Mouse (Mus musculus) intestine, embryonic 14.5 days (tissue): ENCODE results near the gene Adamts15. TPM values are rescaled to one million over a fixed set of nuclear protein-coding genes. Genes with fewer than 3 reads are reported as not detected.

Experiments
- ATAC-seq: fragments of 200-750 bp; cut with Nextera tagmentation; replicated peaks from 2 replicates; pipeline ENCODE4 v1.8.0; 2017; ENCODE audit warnings: low read depth, moderate number of reproducible peaks, moderate TSS enrichment, moderate library complexity; ENCODE audit not compliant: low FRiP score, low TSS enrichment
- DNase-seq: peaks from one replicate; pipeline ENCODE4 v3.0.0-alpha.2; 2018; ENCODE audit warnings: low spot score
- H3K27ac ChIP-seq: fragments of 300-500 bp; sonication (generic); 2 replicates; pipeline ENCODE4 v1.5.1; 2014; ENCODE audit warnings: low read depth, mild to moderate bottlenecking, control low read depth
- H3K27me3 ChIP-seq: fragments of 300-500 bp; sonication (generic); replicated peaks from 2 replicates; pipeline ENCODE4 v1.6.1; 2014; ENCODE audit warnings: low read length, control low read depth; ENCODE audit not compliant: control insufficient read depth, insufficient read depth
- H3K36me3 ChIP-seq: fragments of 300-500 bp; sonication (generic); 2 replicates; pipeline ENCODE4 v1.6.1; 2014; ENCODE audit warnings: low read length, control low read depth; ENCODE audit not compliant: control insufficient read depth, insufficient read depth
- H3K4me1 ChIP-seq: fragments of 300-500 bp; sonication (generic); replicated peaks from 2 replicates; pipeline ENCODE4 v1.6.1; 2014; ENCODE audit warnings: low read length, control low read depth, mixed read lengths; ENCODE audit not compliant: control insufficient read depth, insufficient read depth
- H3K4me2 ChIP-seq: fragments of 300-500 bp; sonication (generic); 2 replicates; pipeline ENCODE4 v1.6.1; 2014; ENCODE audit warnings: low read length
- H3K4me3 ChIP-seq: fragments of 300-500 bp; sonication (generic); 2 replicates; pipeline ENCODE4 v1.5.1; 2014; ENCODE audit warnings: low read depth, low read length, control low read depth, mixed read lengths
- H3K9ac ChIP-seq: fragments of 300-500 bp; sonication (generic); 2 replicates; pipeline ENCODE4 v1.6.1; 2014; ENCODE audit warnings: mild to moderate bottlenecking, low read length
- H3K9me3 ChIP-seq: fragments of 300-500 bp; sonication (generic); 2 replicates; pipeline ENCODE4 v1.6.1; 2016; ENCODE audit warnings: low read length, control low read depth; ENCODE audit not compliant: control insufficient read depth
- WGBS: fragments of 180-500 bp; shearing (Covaris S2); extraction: QIAGEN DNeasy Blood & Tissue Kit; methylation state at CpG from one replicate; pipeline ENCODE4 v1.1.7; 2014; 5-methylcytosine and 5-hydroxymethylcytosine counted together
- polyA plus RNA-seq: library from polyadenylated mRNA; unstranded; fragments of >200 nt; fragmentation: Nextera tagmentation; extraction: Ambion mirVana; gene quantifications from 2 replicates; pipeline ENCODE4 v1.2.1, GENCODE M21; 2014

The Adamts15 gene
- polyA plus RNA-seq, 1 experiment from 2014 or later, result 7.3 TPM

- WGBS, result 60% methylated on average over 3 of the region's 3 CpGs
- H3K27me3 ChIP-seq, result no peaks in the 10 kb centered on the region
- DNase-seq, result no peak
These were observed 36.0 kb downstream of the Adamts15 start for GRCm38 (mm10) chr9:30886276-30886675.

GRCm38 (mm10) chr9:30880553-30880952, 41.7 kb downstream of the Adamts15 start:
- no peak overlapping the region for H3K4me3 ChIP-seq
- H3K4me2 ChIP-seq, result no peak overlapping the region
- no peaks in the 10 kb centered on the region; the same call in 1 of the 2 replicates for H3K27me3 ChIP-seq
- peaks cover 5% of the 10 kb centered on the region; the same call in 1 of the 2 replicates for H3K4me1 ChIP-seq
- no peak overlapping the region for H3K9ac ChIP-seq
- no peaks in the 10 kb centered on the region for H3K36me3 ChIP-seq
- 75% methylated on average over 9 of the region's 9 CpGs for WGBS
- no peaks in the 10 kb centered on the region for H3K9me3 ChIP-seq
- ATAC-seq (no peak), DNase-seq (no peak)
- no peak overlapping the region for H3K27ac ChIP-seq

More at GRCm38 (mm10) chr9:30886276-30886675, 36.0 kb downstream of the Adamts15 start:
- Histone ChIP-seq H3K4me2 (no peak overlapping the region), H3K27ac (no peak overlapping the region), H3K9ac (no peak overlapping the region), H3K4me1 (no peaks in the 10 kb centered on the region), H3K36me3 (no peaks in the 10 kb centered on the region), H3K9me3 (no peaks in the 10 kb centered on the region), H3K4me3 (no peak overlapping the region)
- ATAC-seq, result no peak

GRCm38 (mm10) chr9:30879947-30880273, 42.3 kb downstream of the Adamts15 start:
- Histone ChIP-seq H3K9ac (no peak overlapping the region), H3K4me1 (peaks cover 5% of the 10 kb centered on the region; the same call in 1 of the 2 replicates), H3K9me3 (no peaks in the 10 kb centered on the region), H3K27ac (no peak overlapping the region), H3K4me2 (no peak overlapping the region), H3K4me3 (no peak overlapping the region), H3K27me3 (no peaks in the 10 kb centered on the region; the same call in 1 of the 2 replicates), H3K36me3 (no peaks in the 10 kb centered on the region)
- no peak for ATAC-seq
- 64% methylated on average over 2 of the region's 2 CpGs for WGBS
- DNase-seq, result no peak

- H3K4me1 ChIP-seq, result peaks cover 5% of the 10 kb centered on the region; the same call in 1 of the 2 replicates
- no peak overlapping the region for H3K4me3 ChIP-seq
- no peak for DNase-seq
- no peaks in the 10 kb centered on the region for H3K9me3 ChIP-seq
- H3K27ac ChIP-seq, result no peak overlapping the region
- H3K27me3 ChIP-seq, result no peaks in the 10 kb centered on the region; the same call in 1 of the 2 replicates
- H3K36me3 ChIP-seq, result no peaks in the 10 kb centered on the region
- no peak overlapping the region for H3K4me2 ChIP-seq
- H3K9ac ChIP-seq, result no peak overlapping the region
- ATAC-seq, result no peak
- WGBS, result 72% methylated on average over 7 of the region's 7 CpGs
These were observed 42.9 kb downstream of the Adamts15 start for GRCm38 (mm10) chr9:30879248-30879946.

GRCm38 (mm10) chr9:30876552-30876951, 45.7 kb downstream of the Adamts15 start:
- no peaks in the 10 kb centered on the region; the same call in 1 of the 2 replicates for H3K27me3 ChIP-seq
- H3K27ac ChIP-seq, result no peak overlapping the region
- H3K4me2 ChIP-seq, result no peak overlapping the region
- no peak overlapping the region for H3K4me3 ChIP-seq
- H3K36me3 ChIP-seq, result no peaks in the 10 kb centered on the region
- no peaks in the 10 kb centered on the region for H3K9me3 ChIP-seq
- DNase-seq (no peak), ATAC-seq (no peak)
- no peak overlapping the region for H3K9ac ChIP-seq
- WGBS, result 51% methylated on average over 3 of the region's 3 CpGs
- peaks cover 5% of the 10 kb centered on the region; the same call in 1 of the 2 replicates for H3K4me1 ChIP-seq

GRCm38 (mm10) chr9:30855837-30856236, 66.4 kb downstream of the Adamts15 start:
- H3K4me2 ChIP-seq, result no peak overlapping the region
- H3K4me1 ChIP-seq, result no peaks in the 10 kb centered on the region
- no peaks in the 10 kb centered on the region for H3K9me3 ChIP-seq
- H3K9ac ChIP-seq, result no peak overlapping the region
- no peaks in the 10 kb centered on the region for H3K36me3 ChIP-seq
- H3K27ac ChIP-seq, result no peak overlapping the region
- DNase-seq (no peak), ATAC-seq (no peak)
- H3K27me3 ChIP-seq, result no peaks in the 10 kb centered on the region
- WGBS, result 76% methylated on average over 2 of the region's 2 CpGs
- no peak overlapping the region for H3K4me3 ChIP-seq

GRCm38 (mm10) chr9:30851841-30852240, 70.4 kb downstream of the Adamts15 start:
- no peaks in the 10 kb centered on the region for H3K36me3 ChIP-seq
- DNase-seq (no peak), ATAC-seq (no peak)
- H3K9ac ChIP-seq, result no peak overlapping the region
- H3K4me3 ChIP-seq, result no peak overlapping the region
- WGBS, result 91% methylated on average over 2 of the region's 2 CpGs
- H3K27ac ChIP-seq, result no peak overlapping the region
- no peaks in the 10 kb centered on the region for H3K27me3 ChIP-seq
- no peak overlapping the region for H3K4me2 ChIP-seq
- no peaks in the 10 kb centered on the region for H3K9me3 ChIP-seq
- H3K4me1 ChIP-seq, result no peaks in the 10 kb centered on the region

GRCm38 (mm10) chr9:30849951-30850350, 72.3 kb downstream of the Adamts15 start:
- DNase-seq, result no peak
- no peaks in the 10 kb centered on the region for H3K4me1 ChIP-seq
- no peak overlapping the region for H3K27ac ChIP-seq
- H3K9ac ChIP-seq, result no peak overlapping the region
- H3K9me3 ChIP-seq, result no peaks in the 10 kb centered on the region
- no peak for ATAC-seq
- H3K4me3 ChIP-seq, result no peak overlapping the region
- no peaks in the 10 kb centered on the region for H3K36me3 ChIP-seq
- WGBS, result 80% methylated on average over 4 of the region's 4 CpGs
- H3K4me2 ChIP-seq, result no peak overlapping the region
- no peaks in the 10 kb centered on the region for H3K27me3 ChIP-seq

- 74% methylated on average over 8 of the region's 8 CpGs for WGBS
- no peak overlapping the region for H3K9ac ChIP-seq
- H3K27me3 ChIP-seq, result no peaks in the 10 kb centered on the region
- no peak overlapping the region for H3K27ac ChIP-seq
- H3K36me3 ChIP-seq, result no peaks in the 10 kb centered on the region
- no peak overlapping the region for H3K4me3 ChIP-seq
- no peaks in the 10 kb centered on the region for H3K9me3 ChIP-seq
- no peak overlapping the region for H3K4me2 ChIP-seq
- ATAC-seq, result no peak
- no peaks in the 10 kb centered on the region for H3K4me1 ChIP-seq
- no peak for DNase-seq
These were observed 72.8 kb downstream of the Adamts15 start for GRCm38 (mm10) chr9:30849444-30849843.
